Mouse (Mus musculus) brain, embryonic 18.5 days (tissue): ENCODE results near the gene Wwox.

Experiments used
- DNase-seq: peaks from one replicate; pipeline ENCODE4 v3.0.0-alpha.2; 2012; ENCODE audit warnings: low read depth, low spot score

Wwox gene

GRCm38 (mm10) chr8:114743185-114743915 lies 303.9 kb downstream of the Wwox start:
- no peak for DNase-seq

- no peak for DNase-seq
Measured at GRCm38 (mm10) chr8:114746373-114746772, 306.9 kb downstream of the Wwox start.

GRCm38 (mm10) chr8:114751376-114752135 lies 312.1 kb downstream of the Wwox start:
- DNase-seq: no peak

GRCm38 (mm10) chr8:114759621-114760020 lies 320.2 kb downstream of the Wwox start:
- no peak for DNase-seq

- no peak for DNase-seq
Measured at GRCm38 (mm10) chr8:114768536-114768935, 329.1 kb downstream of the Wwox start.

- peak; percentile 60 for DNase-seq
Measured at GRCm38 (mm10) chr8:114770856-114771776, 331.7 kb downstream of the Wwox start.

- no peak for DNase-seq
Measured at GRCm38 (mm10) chr8:114772276-114772849, 332.9 kb downstream of the Wwox start.

GRCm38 (mm10) chr8:114773461-114774414 lies 334.3 kb downstream of the Wwox start:
- DNase-seq: peak; percentile 46

- no peak for DNase-seq
Measured at GRCm38 (mm10) chr8:114774415-114774775, 334.9 kb downstream of the Wwox start.

GRCm38 (mm10) chr8:114775543-114775942 lies 336.1 kb downstream of the Wwox start:
- DNase-seq: no peak

- no peak for DNase-seq
Measured at GRCm38 (mm10) chr8:114776696-114777095, 337.2 kb downstream of the Wwox start.

GRCm38 (mm10) chr8:114777271-114777980 lies 338.0 kb downstream of the Wwox start:
- DNase-seq: no peak

- DNase-seq: no peak
Measured at GRCm38 (mm10) chr8:114779002-114779401, 339.5 kb downstream of the Wwox start.

- DNase-seq: no peak
Measured at GRCm38 (mm10) chr8:114783321-114783720, 343.9 kb downstream of the Wwox start.

GRCm38 (mm10) chr8:114785834-114786233 lies 346.4 kb downstream of the Wwox start:
- no peak for DNase-seq

- DNase-seq: no peak
Measured at GRCm38 (mm10) chr8:114789616-114790015, 350.2 kb downstream of the Wwox start.

GRCm38 (mm10) chr8:114790754-114791153 lies 351.3 kb downstream of the Wwox start:
- DNase-seq: no peak

- no peak for DNase-seq
Measured at GRCm38 (mm10) chr8:114793682-114794081, 354.2 kb downstream of the Wwox start.

- no peak for DNase-seq
Measured at GRCm38 (mm10) chr8:114801428-114802134, 362.1 kb downstream of the Wwox start.
